Mouse (Mus musculus) CH12.LX (cell line): ENCODE data around the gene Arrb2. TPM values are rescaled to one million over a fixed set of nuclear protein-coding genes. Genes with fewer than 3 reads are reported as not detected.
A peak's percentile ranks its signal among the peaks of the same experiment; 100 is the strongest.

ENCODE experiments used
- DNase-seq: peaks from one replicate; pipeline ENCODE4 v3.0.0-alpha.2; 2013; ENCODE audit errors: extremely low read depth
- H3K27ac ChIP-seq: 2 replicates; pipeline ENCODE4 v1.5.1; 2012; ENCODE audit warnings: low read depth, mild to moderate bottlenecking, control low read depth, moderate library complexity; ENCODE audit not compliant: insufficient read depth
- H3K27me3 ChIP-seq: replicated peaks from 2 replicates; pipeline ENCODE3; 2012; ENCODE audit warnings: inconsistent platforms
- H3K36me3 ChIP-seq, 2 experiments: replicated peaks in 1 of 2; 2 replicates each; pipeline versions ENCODE3 to v1.6.1; 2012; ENCODE audit warnings: inconsistent platforms in 1 of 2, low read length in 1 of 2, mild to moderate bottlenecking in 1 of 2, mixed read lengths in 1 of 2, moderate library complexity in 1 of 2; ENCODE audit not compliant: control insufficient read depth in 1 of 2, insufficient read depth in 1 of 2
- H3K4me1 ChIP-seq, 2 experiments: 2 replicates each; pipeline ENCODE4 v1.6.1; 2012; ENCODE audit warnings: inconsistent platforms in 1 of 2, moderate library complexity in 1 of 2; ENCODE audit not compliant: insufficient read depth in 2 of 2, control insufficient read depth in 1 of 2
- H3K4me2 ChIP-seq: 2 replicates; pipeline ENCODE4 v1.6.1; 2012; ENCODE audit warnings: low read depth, mild to moderate bottlenecking, control low read depth; ENCODE audit not compliant: poor library complexity, insufficient read depth, severe bottlenecking
- H3K4me3 ChIP-seq, 3 experiments: fragments of 150-350 bp in 1 of 3; sonication (generic) in 1 of 3; replicated peaks in 1 of 3; 2 replicates each; pipeline versions ENCODE3 to v1.5.1; 2011 to 2012; ENCODE audit warnings: low read depth in 2 of 3, low read length in 2 of 3, mild to moderate bottlenecking in 2 of 3, moderate library complexity in 2 of 3, control low read depth in 1 of 3, improper control_type of control experiment in 1 of 3, inconsistent platforms in 1 of 3, mixed read lengths in 1 of 3; ENCODE audit not compliant: poor library complexity in 1 of 3
- H3K79me2 ChIP-seq: replicated peaks from 2 replicates; pipeline ENCODE4 v1.6.1; 2012; ENCODE audit warnings: mild to moderate bottlenecking, moderate library complexity; ENCODE audit not compliant: control insufficient read depth, poor library complexity, insufficient read depth, severe bottlenecking; ENCODE audit errors: extremely low read depth
- H3K9ac ChIP-seq: 2 replicates; pipeline ENCODE4 v1.6.1; 2012; ENCODE audit warnings: low read depth, mild to moderate bottlenecking, control low read depth, moderate library complexity; ENCODE audit not compliant: insufficient read depth
- H3K9me3 ChIP-seq: replicated peaks from 2 replicates; pipeline ENCODE3; 2012; ENCODE audit warnings: low read length, inconsistent platforms, mixed read lengths
- BHLHE40 ChIP-seq: IDR thresholded peaks from 2 replicates; pipeline ENCODE4 v1.6.1; 2011; ENCODE audit warnings: mild to moderate bottlenecking, low read depth, low read length, improper control_type of control experiment
- CHD1 ChIP-seq: IDR thresholded peaks from 2 replicates; pipeline ENCODE4 v1.6.1; 2012; ENCODE audit warnings: low read depth, low read length, improper control_type of control experiment, inconsistent platforms
- CHD2 ChIP-seq: IDR thresholded peaks from 2 replicates; pipeline ENCODE4 v1.6.1; 2011; ENCODE audit warnings: low read length, improper control_type of control experiment
- CTCF ChIP-seq, 2 experiments: IDR thresholded peaks in 1 of 2; conservative IDR thresholded peaks in 1 of 2; 2 replicates each; pipeline ENCODE4 v1.5.1; 2011 to 2012; ENCODE audit warnings: low read depth in 2 of 2, low read length in 2 of 2, improper control_type of control experiment in 1 of 2, inconsistent platforms in 1 of 2, mild to moderate bottlenecking in 1 of 2, moderate library complexity in 1 of 2
- EP300 ChIP-seq: IDR thresholded peaks from 2 replicates; pipeline ENCODE4 v1.6.1; 2011; ENCODE audit warnings: low read length, improper control_type of control experiment
- GABPA ChIP-seq: IDR thresholded peaks from 2 replicates; pipeline ENCODE4 v1.6.1; 2012; ENCODE audit warnings: low read depth, low read length, improper control_type of control experiment, inconsistent platforms; ENCODE audit not compliant: insufficient replicate concordance
- HCFC1 ChIP-seq: IDR thresholded peaks from 2 replicates; pipeline ENCODE4 v1.6.1; 2012; ENCODE audit warnings: low read depth, mild to moderate bottlenecking, inconsistent platforms, low read length, improper control_type of control experiment
- JUN ChIP-seq: IDR thresholded peaks from 2 replicates; pipeline ENCODE4 v1.6.1; 2011; ENCODE audit warnings: low read depth, mild to moderate bottlenecking, low read length, improper control_type of control experiment, moderate library complexity; ENCODE audit not compliant: insufficient read depth
- KAT2A ChIP-seq: IDR thresholded peaks from 2 replicates; pipeline ENCODE4 v1.6.1; 2012; ENCODE audit warnings: low read length, improper control_type of control experiment, inconsistent platforms; ENCODE audit not compliant: insufficient replicate concordance
- MAFK ChIP-seq: IDR thresholded peaks from 2 replicates; pipeline ENCODE4 v1.6.1; 2011; ENCODE audit warnings: low read length, improper control_type of control experiment; ENCODE audit not compliant: insufficient replicate concordance
- MAZ ChIP-seq: IDR thresholded peaks from 2 replicates; pipeline ENCODE4 v1.6.1; 2012; ENCODE audit warnings: low read depth, mild to moderate bottlenecking, inconsistent platforms, low read length, improper control_type of control experiment, moderate library complexity
- MYC ChIP-seq: IDR thresholded peaks from 2 replicates; pipeline ENCODE4 v1.6.1; 2011; ENCODE audit warnings: low read depth, mild to moderate bottlenecking, improper control_type of control experiment, low read length
- NRF1 ChIP-seq: IDR thresholded peaks from 2 replicates; pipeline ENCODE4 v1.6.1; 2014; ENCODE audit warnings: low read depth, mild to moderate bottlenecking, inconsistent platforms, low read length, improper control_type of control experiment, moderate library complexity
- PAX5 ChIP-seq: IDR thresholded peaks from 2 replicates; pipeline ENCODE4 v1.6.1; 2012; ENCODE audit warnings: low read length, inconsistent platforms, mixed read lengths
- POLR2AphosphoS2 ChIP-seq: IDR thresholded peaks from 2 replicates; pipeline ENCODE4 v1.6.1; 2011; ENCODE audit warnings: low read depth, low read length, improper control_type of control experiment
- RAD21 ChIP-seq: IDR thresholded peaks from 2 replicates; pipeline ENCODE4 v1.6.1; 2011; ENCODE audit warnings: low read depth, mild to moderate bottlenecking, low read length, improper control_type of control experiment, moderate library complexity
- RCOR1 ChIP-seq: conservative IDR thresholded peaks from 2 replicates; pipeline ENCODE4 v1.6.1; 2012; ENCODE audit warnings: low read depth, mild to moderate bottlenecking, inconsistent platforms, low read length, improper control_type of control experiment
- SMC3 ChIP-seq: IDR thresholded peaks from 2 replicates; pipeline ENCODE4 v1.6.1; 2011; ENCODE audit warnings: low read depth, low read length, improper control_type of control experiment
- ZC3H11A ChIP-seq: IDR thresholded peaks from 2 replicates; pipeline ENCODE4 v1.6.1; 2012; ENCODE audit warnings: low read depth, mild to moderate bottlenecking, inconsistent platforms, low read length, improper control_type of control experiment
- ZKSCAN1 ChIP-seq: IDR thresholded peaks from 2 replicates; pipeline ENCODE4 v1.6.1; 2012; ENCODE audit warnings: low read depth, inconsistent platforms, low read length, improper control_type of control experiment, borderline replicate concordance
- dilution Hi-C: fragments of 300-500 bp; cut with MboI; formaldehyde crosslinking; loops from 2 replicates; pipeline ENCODE4 v1.14.3; 2020; ENCODE audit warnings: low sequenced_read_pairs; ENCODE audit not compliant: extremely low pct_unique_long_range_greater_than_20kb, extremely low pct_ligation_motif_present
- in situ Hi-C: fragments of 300-500 bp; cut with MboI; formaldehyde crosslinking; loops from 3 replicates; pipeline ENCODE4 v1.14.3; 2019; ENCODE audit warnings: low sequenced_read_pairs, low pct_ligation_motif_present, low pct_unique_long_range_greater_than_20kb, mixed read lengths
- polyA plus RNA-seq: library from polyadenylated mRNA; unstranded; fragments of >175 nt; gene quantifications from 2 replicates; pipeline ENCODE4 v1.2.1, GENCODE M21; 2012; ENCODE audit warnings: low read depth; ENCODE audit not compliant: insufficient read length
- total RNA-seq, 2 experiments: library from RNA; depleted of rRNA; stranded (reverse); fragments of 300-350 nt in 1 of 2; fragments of >200 nt in 1 of 2; gene quantifications; 2 replicates each; pipeline ENCODE4 v1.2.3; 2012 to 2014

Arrb2 gene
- total and polyA plus RNA-seq, 3 experiments, result 46.0 to 89.7 (median 60.2) TPM

GRCm38 (mm10) chr11:70413961-70414360 is 18.5 kb upstream of the Arrb2 start:
- TF ChIP-seq CTCF (conservative IDR thresholded peaks at IDR 0.05 in 1 of 2, IDR thresholded peaks at IDR 0.05 in 1 of 2; ENCODE audit: low read depth in 2 of 2, low read length in 2 of 2), result peak; percentile 96 to 100
- no peak for TF ChIP-seq CHD2
- TF ChIP-seq MAFK, result no peak
- TF ChIP-seq NRF1, result no peak
- TF ChIP-seq RAD21, result peak; percentile 92
- TF ChIP-seq SMC3, result peak; percentile 82
- peak; percentile 81 for TF ChIP-seq MYC
- peak; percentile 62 for TF ChIP-seq ZC3H11A
- TF ChIP-seq, all 38 proteins: peak for 5
- Histone ChIP-seq H3K27me3 (no peaks in the 10 kb centered on the region), H3K27ac (no peak overlapping the region), H3K9ac (no peak overlapping the region), H3K4me1 (peaks cover 6 to 30% of the 10 kb centered on the region in 2 experiments), H3K36me3 (no peaks in the 10 kb centered on the region), H3K79me2 (peaks cover 8% of the 10 kb centered on the region), H3K4me3 (no peak overlapping the region), H3K4me2 (no peak overlapping the region), H3K9me3 (no peaks in the 10 kb centered on the region)
- in situ Hi-C loops (loop anchor here (5.0 to 10.0 kb wide), 3 partner anchors 93 to 341 kb away; partner anchors contain the start of genes 4930544D05Rik, Chrne and Tm4sf5), dilution Hi-C loops (no loop called here)
- DNase-seq, result peak; percentile 88

GRCm38 (mm10) chr11:70418199-70418598 is 14.2 kb upstream of the Arrb2 start:
- no peak for DNase-seq
- in situ Hi-C loops (loop anchor here (10.0 kb wide), 1 partner anchor 337 kb away; no protein-coding TSS in a partner anchor), dilution Hi-C loops (no loop called here)
- no peaks in the 10 kb centered on the region for H3K9me3 ChIP-seq
- no peak overlapping the region for H3K9ac ChIP-seq
- no peak overlapping the region for H3K4me2 ChIP-seq
- H3K36me3 ChIP-seq, result no peaks in the 10 kb centered on the region
- peaks cover 0 to 11% of the 10 kb centered on the region in 2 experiments; a peak in 2 of 4 replicates for H3K4me1 ChIP-seq
- TF ChIP-seq PAX5, result no peak
- 0 out of 2 replicates have a peak, but pooled peaks have one; percentile 20 for TF ChIP-seq BHLHE40
- H3K27me3 ChIP-seq, result no peaks in the 10 kb centered on the region
- no peaks in the 10 kb centered on the region for H3K79me2 ChIP-seq
- H3K4me3 ChIP-seq, result no peak overlapping the region
- H3K27ac ChIP-seq, result no peak overlapping the region

GRCm38 (mm10) chr11:70419486-70419885 is 12.9 kb upstream of the Arrb2 start:
- Histone ChIP-seq H3K36me3 (no peaks in the 10 kb centered on the region), H3K4me1 (peaks cover 0 to 9% of the 10 kb centered on the region in 2 experiments; a peak in 2 of 4 replicates), H3K27ac (no peak overlapping the region), H3K4me2 (no peak overlapping the region), H3K79me2 (no peaks in the 10 kb centered on the region), H3K9me3 (no peaks in the 10 kb centered on the region), H3K27me3 (no peaks in the 10 kb centered on the region), H3K4me3 (no peak overlapping the region), H3K9ac (no peak overlapping the region)
- no peak for DNase-seq
- dilution Hi-C loops (no loop called here), in situ Hi-C loops (loop anchor here (10.0 kb wide), 1 partner anchor 335 kb away; no protein-coding TSS in a partner anchor)
- no peak for TF ChIP-seq NRF1
- TF ChIP-seq PAX5, result no peak
- no peak for TF ChIP-seq EP300
- TF ChIP-seq ZKSCAN1, result no peak
- no peak for TF ChIP-seq CHD1
- no peak for TF ChIP-seq GABPA
- TF ChIP-seq SMC3, result no peak
- no peak for TF ChIP-seq MAZ
- no peak for TF ChIP-seq RCOR1
- no peak for TF ChIP-seq HCFC1
- no peak for TF ChIP-seq JUN
- no peak for TF ChIP-seq POLR2AphosphoS2
- TF ChIP-seq BHLHE40, result no peak
- TF ChIP-seq KAT2A, result no peak
